Mouse (Mus musculus): ENCODE results near the gene Adgrl3. TPM values are rescaled to one million over a fixed set of nuclear protein-coding genes. Genes with fewer than 3 reads are reported as not detected.
"Not testable (repeated sequence)": the region's sequence is repeated elsewhere in the genome, so short reads cannot be mapped to it uniquely, and the experiment has no call there.

The Adgrl3 gene
- polyA plus RNA-seq, 1 experiment, result 3.6 TPM

- H3K4me3 ChIP-seq (ENCODE audit: low read depth, low read length), result no peak overlapping the region
- no peaks in the 10 kb centered on the region for H3K36me3 ChIP-seq (ENCODE audit: control insufficient read depth, insufficient read depth, low read length)
- H3K4me1 ChIP-seq (ENCODE audit: control insufficient read depth, insufficient read depth, insufficient read length, low read length), result no peaks in the 10 kb centered on the region
- TF ChIP-seq POLR2A (IDR thresholded peaks at IDR 0.05; ENCODE audit: low read depth, low read length) (no peak), CTCF (IDR thresholded peaks at IDR 0.05; ENCODE audit: extremely low read depth, insufficient read length, insufficient replicate concordance, low read depth, low read length) (no peak)
- H3K27me3 ChIP-seq (ENCODE audit: control insufficient read depth, insufficient read depth, low read length), result no peaks in the 10 kb centered on the region
- H3K27ac ChIP-seq (ENCODE audit: insufficient read depth, low read depth, low read length), result no peak overlapping the region
- 82% methylated on average over 4 of the region's 4 CpGs for WGBS
Measured at GRCm38 (mm10) chr5:81531639-81532038, 511.7 kb downstream of the Adgrl3 start.

GRCm38 (mm10) chr5:81550211-81550610 lies 530.3 kb downstream of the Adgrl3 start:
- Histone ChIP-seq H3K36me3 (ENCODE audit: control insufficient read depth, insufficient read depth, low read length) (no peaks in the 10 kb centered on the region), H3K27me3 (ENCODE audit: control insufficient read depth, insufficient read depth, low read length) (no peaks in the 10 kb centered on the region), H3K4me3 (ENCODE audit: low read depth, low read length) (no peak overlapping the region), H3K4me1 (ENCODE audit: control insufficient read depth, insufficient read depth, insufficient read length, low read length) (no peaks in the 10 kb centered on the region), H3K27ac (ENCODE audit: insufficient read depth, low read depth, low read length) (no peak overlapping the region)
- no peak for TF ChIP-seq POLR2A (IDR thresholded peaks at IDR 0.05; ENCODE audit: low read depth, low read length)
- no peak for TF ChIP-seq CTCF (IDR thresholded peaks at IDR 0.05; ENCODE audit: extremely low read depth, insufficient read length, insufficient replicate concordance, low read depth, low read length)

- not testable (repeated sequence) for H3K27ac ChIP-seq (ENCODE audit: insufficient read depth, low read depth, low read length); H3K27me3 ChIP-seq (ENCODE audit: control insufficient read depth, insufficient read depth, low read length); H3K4me1 ChIP-seq (ENCODE audit: control insufficient read depth, insufficient read depth, insufficient read length, low read length); H3K4me3 ChIP-seq (ENCODE audit: low read depth, low read length); H3K36me3 ChIP-seq (ENCODE audit: control insufficient read depth, insufficient read depth, low read length)
- 83% methylated on average over 2 of the region's 2 CpGs for WGBS
Measured at GRCm38 (mm10) chr5:81555149-81555548, 535.2 kb downstream of the Adgrl3 start.

- 89% methylated on average over 8 of the region's 8 CpGs for WGBS
- Histone ChIP-seq H3K36me3 (ENCODE audit: control insufficient read depth, insufficient read depth, low read length) (no peaks in the 10 kb centered on the region), H3K27ac (ENCODE audit: insufficient read depth, low read depth, low read length) (no peak overlapping the region), H3K27me3 (ENCODE audit: control insufficient read depth, insufficient read depth, low read length) (no peaks in the 10 kb centered on the region), H3K4me1 (ENCODE audit: control insufficient read depth, insufficient read depth, insufficient read length, low read length) (no peaks in the 10 kb centered on the region), H3K4me3 (ENCODE audit: low read depth, low read length) (no peak overlapping the region)
- TF ChIP-seq CTCF (IDR thresholded peaks at IDR 0.05; ENCODE audit: extremely low read depth, insufficient read length, insufficient replicate concordance, low read depth, low read length) (no peak), POLR2A (IDR thresholded peaks at IDR 0.05; ENCODE audit: low read depth, low read length) (no peak)
Measured at GRCm38 (mm10) chr5:81556008-81556407, 536.1 kb downstream of the Adgrl3 start.

- H3K36me3 ChIP-seq (ENCODE audit: control insufficient read depth, insufficient read depth, low read length), result no peaks in the 10 kb centered on the region
- H3K4me3 ChIP-seq (ENCODE audit: low read depth, low read length), result no peak overlapping the region
- H3K27me3 ChIP-seq (ENCODE audit: control insufficient read depth, insufficient read depth, low read length), result no peaks in the 10 kb centered on the region
- no peaks in the 10 kb centered on the region for H3K4me1 ChIP-seq (ENCODE audit: control insufficient read depth, insufficient read depth, insufficient read length, low read length)
- H3K27ac ChIP-seq (ENCODE audit: insufficient read depth, low read depth, low read length), result no peak overlapping the region
- WGBS, result 65% methylated on average over 6 of the region's 6 CpGs
- no peak for TF ChIP-seq POLR2A (IDR thresholded peaks at IDR 0.05; ENCODE audit: low read depth, low read length)
- no peak for TF ChIP-seq CTCF (IDR thresholded peaks at IDR 0.05; ENCODE audit: extremely low read depth, insufficient read length, insufficient replicate concordance, low read depth, low read length)
Measured at GRCm38 (mm10) chr5:81558965-81559364, 539.0 kb downstream of the Adgrl3 start.

GRCm38 (mm10) chr5:81564294-81564693 lies 544.4 kb downstream of the Adgrl3 start:
- Histone ChIP-seq H3K4me1 (ENCODE audit: control insufficient read depth, insufficient read depth, insufficient read length, low read length) (peaks cover 2% of the 10 kb centered on the region; the same call in 1 of the 2 replicates), H3K27me3 (ENCODE audit: control insufficient read depth, insufficient read depth, low read length) (no peaks in the 10 kb centered on the region), H3K36me3 (ENCODE audit: control insufficient read depth, insufficient read depth, low read length) (no peaks in the 10 kb centered on the region), H3K27ac (ENCODE audit: insufficient read depth, low read depth, low read length) (no peak overlapping the region), H3K4me3 (ENCODE audit: low read depth, low read length) (no peak overlapping the region)
- TF ChIP-seq CTCF (IDR thresholded peaks at IDR 0.05; ENCODE audit: extremely low read depth, insufficient read length, insufficient replicate concordance, low read depth, low read length) (no peak), POLR2A (IDR thresholded peaks at IDR 0.05; ENCODE audit: low read depth, low read length) (no peak)
- WGBS, result 54% methylated on average over 1 of the region's 1 CpGs

GRCm38 (mm10) chr5:81566577-81566976 lies 546.6 kb downstream of the Adgrl3 start:
- Histone ChIP-seq H3K36me3 (ENCODE audit: control insufficient read depth, insufficient read depth, low read length) (no peaks in the 10 kb centered on the region), H3K4me1 (ENCODE audit: control insufficient read depth, insufficient read depth, insufficient read length, low read length) (peaks cover 2% of the 10 kb centered on the region; the same call in 1 of the 2 replicates), H3K27ac (ENCODE audit: insufficient read depth, low read depth, low read length) (no peak overlapping the region), H3K27me3 (ENCODE audit: control insufficient read depth, insufficient read depth, low read length) (no peaks in the 10 kb centered on the region), H3K4me3 (ENCODE audit: low read depth, low read length) (no peak overlapping the region)
- TF ChIP-seq POLR2A (IDR thresholded peaks at IDR 0.05; ENCODE audit: low read depth, low read length), result no peak
- no peak for TF ChIP-seq CTCF (IDR thresholded peaks at IDR 0.05; ENCODE audit: extremely low read depth, insufficient read length, insufficient replicate concordance, low read depth, low read length)
- 75% methylated on average over 1 of the region's 1 CpGs for WGBS

GRCm38 (mm10) chr5:81568743-81569142 lies 548.8 kb downstream of the Adgrl3 start:
- Histone ChIP-seq H3K27me3 (ENCODE audit: control insufficient read depth, insufficient read depth, low read length) (no peaks in the 10 kb centered on the region), H3K27ac (ENCODE audit: insufficient read depth, low read depth, low read length) (no peak overlapping the region), H3K4me3 (ENCODE audit: low read depth, low read length) (no peak overlapping the region), H3K36me3 (ENCODE audit: control insufficient read depth, insufficient read depth, low read length) (no peaks in the 10 kb centered on the region), H3K4me1 (ENCODE audit: control insufficient read depth, insufficient read depth, insufficient read length, low read length) (peaks cover 2% of the 10 kb centered on the region; the same call in 1 of the 2 replicates)
- TF ChIP-seq CTCF (IDR thresholded peaks at IDR 0.05; ENCODE audit: extremely low read depth, insufficient read length, insufficient replicate concordance, low read depth, low read length) (no peak), POLR2A (IDR thresholded peaks at IDR 0.05; ENCODE audit: low read depth, low read length) (no peak)
- WGBS, result 40% methylated on average over 1 of the region's 1 CpGs

Measured in small intestine, adult 2 months (tissue).